Mouse (Mus musculus) bone marrow macrophage, adult 2 months (primary cell): Measurements from ENCODE around the gene Gse1.

Source experiments
- CTCF ChIP-seq: IDR thresholded peaks from 2 replicates; pipeline ENCODE4 v1.5.1; 2012; ENCODE audit warnings: low read depth, mild to moderate bottlenecking, low read length, moderate library complexity
- POLR2A ChIP-seq: IDR thresholded peaks from 2 replicates; pipeline ENCODE4 v1.6.1; 2012; ENCODE audit warnings: mild to moderate bottlenecking, low read depth, low read length, borderline replicate concordance

- TF ChIP-seq CTCF (no peak), POLR2A (no peak)
Observed at GRCm38 (mm10) chr8:120489142-120489754, 261.0 kb downstream of the Gse1 start.
